Mouse (Mus musculus) WW6 (cell line): ENCODE data around the gene Ndufaf1.

ENCODE experiments used
- DNase-seq: peaks from one replicate; pipeline ENCODE4 v3.0.0-alpha.2; 2013; ENCODE audit warnings: low read depth, low spot score

Gene Ndufaf1

GRCm38 (mm10) chr2:119618199-119618982 is 44.2 kb downstream of the Ndufaf1 start, which contains the start of the genes Nusap1 and Oip5:
Gene Nusap1 (plus strand): TSS chr2:119618298.
Gene Oip5 (minus strand): TSS chr2:119618469.
- peak; percentile 90 for DNase-seq

GRCm38 (mm10) chr2:119617841-119618198 is 44.8 kb downstream of the Ndufaf1 start:
- DNase-seq: no peak

GRCm38 (mm10) chr2:119607023-119607422 is 55.6 kb downstream of the Ndufaf1 start:
- no peak for DNase-seq
